Mouse (Mus musculus): Measurements from ENCODE around the gene Eif4e. TPM values are rescaled to one million over a fixed set of nuclear protein-coding genes. Genes with fewer than 3 reads are reported as not detected.

Gene Eif4e
- total RNA-seq (2012; rRNA removed) = 363 and 364 TPM in 2 replicates
- 100 to 1,000 TPM in 1 of 2 experiments, 10 to 100 TPM in 1; 83.5 to 490 TPM for polyA plus RNA-seq (2012; ENCODE audit: insufficient read depth in 1 of 2, insufficient read length in 2 of 2, low read depth in 1 of 2, low replicate concordance in 2 of 2, missing spikeins in 1 of 2)

DNA sequence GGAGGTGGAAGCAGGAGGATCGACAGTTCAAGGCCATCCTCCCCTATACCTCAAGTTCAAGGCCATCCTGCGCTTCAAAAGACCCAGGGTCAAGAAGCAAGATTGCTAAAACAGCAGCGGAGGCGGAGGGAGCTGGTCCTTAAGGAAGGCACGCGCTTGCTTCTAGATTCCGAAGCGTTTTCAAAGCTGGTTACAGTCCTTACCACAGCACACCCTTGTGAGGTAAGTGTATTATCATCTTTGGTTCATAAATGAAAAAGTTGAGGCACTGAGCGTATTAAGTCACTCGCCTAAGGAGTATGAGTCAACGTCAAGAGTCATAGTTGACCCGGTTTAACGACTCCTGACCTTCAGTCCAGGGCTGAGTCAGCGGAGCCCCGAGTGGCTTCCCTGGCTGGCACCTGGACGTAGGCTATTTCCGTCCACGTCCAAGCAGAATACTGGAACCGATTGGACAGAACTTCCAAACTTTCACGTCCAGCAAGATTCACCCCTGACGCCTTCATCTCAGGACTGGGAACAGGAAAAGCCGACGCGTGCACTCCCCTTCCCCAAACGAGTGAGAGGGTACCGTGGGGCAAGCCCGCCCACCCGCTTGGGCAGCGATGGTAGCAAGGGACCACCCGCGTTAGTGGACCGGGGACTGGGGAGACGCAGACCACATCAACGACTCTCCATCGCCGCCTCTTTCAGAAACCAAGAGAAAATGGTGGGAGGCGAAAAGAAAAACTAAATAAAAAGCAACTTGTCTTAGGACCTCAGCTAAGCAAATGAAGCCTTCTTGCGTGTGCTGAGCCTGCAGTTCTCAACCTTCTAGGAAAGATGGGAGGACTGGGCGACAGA, at the start of gene Eif4e:
Eif4e (plus strand) TSS at position 107 of the 843 bp plus-strand sequence.
- peak within 1 kb of the TSS; percentile 72 to 78 for H3K4me3 ChIP-seq (ENCODE audit: control insufficient read depth in 1 of 2, insufficient read depth in 1 of 2, low read depth in 2 of 2, low read length in 2 of 2)
- peak within 1 kb of the TSS; percentile 81 for H3K9ac ChIP-seq (ENCODE audit: control insufficient read depth, low read depth, low read length, poor library complexity, severe bottlenecking)
- H3K27me3 ChIP-seq (ENCODE audit: control insufficient read depth in 1 of 2, insufficient read depth in 2 of 2, low read length in 2 of 2) = no peaks in the 10 kb centered on the region
- H3K79me2 ChIP-seq (ENCODE audit: control insufficient read depth, insufficient read depth, low read length, poor library complexity) = peaks cover 44% of the 10 kb centered on the region
- peak within 1 kb of the TSS; percentile 89 for H3K27ac ChIP-seq (ENCODE audit: control insufficient read depth, low read depth, low read length)
- TF ChIP-seq MXI1 (IDR thresholded peaks at IDR 0.05; ENCODE audit: low read depth, low read length) (peak; percentile 15), MYB (IDR thresholded peaks at IDR 0.05; ENCODE audit: low read depth, low read length) (0 out of 2 replicates have a peak, but pooled peaks have one; percentile 24), EP300 (IDR thresholded peaks at IDR 0.05; ENCODE audit: low read depth in 1 of 2, low read length in 2 of 2) (0 out of 4 replicates have a peak, but pooled peaks of 1 of the 2 experiments have one; percentile 13), POLR2AphosphoS2 (IDR thresholded peaks at IDR 0.05; ENCODE audit: low read length) (0 out of 2 replicates have a peak, but pooled peaks have one; percentile 5), USF1 (IDR thresholded peaks at IDR 0.05; ENCODE audit: low read depth, low read length) (0 out of 2 replicates have a peak, but pooled peaks have one; percentile 1), MAX (IDR thresholded peaks at IDR 0.05; ENCODE audit: low read length) (no peak; the same call in 1 of the 2 replicates), RCOR1 (IDR thresholded peaks at IDR 0.05; ENCODE audit: low read depth, low read length) (no peak; the same call in 1 of the 2 replicates), KAT2A (conservative IDR thresholded peaks at IDR 0.05; ENCODE audit: low read depth, low read length) (no peak)
- H3K4me1 ChIP-seq (ENCODE audit: control insufficient read depth in 1 of 2, insufficient read depth in 2 of 2, low read length in 2 of 2) = peaks cover 15 to 21% of the 10 kb centered on the region in 2 experiments
- H3K36me3 ChIP-seq (ENCODE audit: control insufficient read depth in 1 of 2, insufficient read depth in 2 of 2, low read length in 2 of 2) = peaks cover 0 to 31% of the 10 kb centered on the region in 2 experiments; a peak in 3 of 4 replicates
- peak; percentile 74 for DNase-seq (ENCODE audit: low read depth, low spot score)
- H3K9me3 ChIP-seq (replicated peaks; ENCODE audit: insufficient read depth, low read length) = no peaks in the 10 kb centered on the region

DNA sequence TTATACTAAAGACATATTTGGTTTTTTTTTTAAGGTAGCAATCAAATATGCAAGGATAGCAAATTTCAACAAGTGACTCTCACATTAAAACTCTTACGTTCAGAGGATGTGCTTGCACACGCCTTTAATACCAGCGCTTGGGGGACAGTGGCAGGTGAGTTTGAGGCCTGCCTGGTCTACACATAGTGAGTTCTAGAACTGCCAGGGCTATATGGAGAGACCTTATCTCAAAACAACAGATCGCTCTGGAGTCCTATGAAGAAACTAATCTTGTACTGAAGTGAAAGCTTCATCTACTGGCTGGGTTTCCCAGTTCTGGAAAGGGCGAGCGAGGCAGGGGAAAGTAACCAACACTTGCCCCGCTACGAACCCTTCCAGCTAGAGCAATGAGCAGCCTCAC, 46.5 kb upstream of the Eif4e start:
- Histone ChIP-seq H3K4me1 (ENCODE audit: control insufficient read depth in 1 of 2, insufficient read depth in 2 of 2, low read length in 2 of 2) (no peaks in the 10 kb centered on the region), H3K27ac (ENCODE audit: control insufficient read depth, low read depth, low read length) (no peak overlapping the region), H3K36me3 (ENCODE audit: control insufficient read depth in 1 of 2, insufficient read depth in 2 of 2, low read length in 2 of 2) (peaks cover 0 to 49% of the 10 kb centered on the region in 2 experiments; a peak in 2 of 4 replicates), H3K79me2 (ENCODE audit: control insufficient read depth, insufficient read depth, low read length, poor library complexity) (peaks cover 21% of the 10 kb centered on the region), H3K9ac (ENCODE audit: control insufficient read depth, low read depth, low read length, poor library complexity, severe bottlenecking) (no peak overlapping the region), H3K27me3 (ENCODE audit: control insufficient read depth in 1 of 2, insufficient read depth in 2 of 2, low read length in 2 of 2) (no peaks in the 10 kb centered on the region), H3K9me3 (replicated peaks; ENCODE audit: insufficient read depth, low read length) (no peaks in the 10 kb centered on the region), H3K4me3 (ENCODE audit: control insufficient read depth in 1 of 2, insufficient read depth in 1 of 2, low read depth in 2 of 2, low read length in 2 of 2) (no peak overlapping the region)
- TF ChIP-seq CHD1 (IDR thresholded peaks at IDR 0.05; ENCODE audit: low read depth, low read length) (no peak), ZNF384 (IDR thresholded peaks at IDR 0.05; ENCODE audit: low read depth, low read length) (no peak)
- DNase-seq (ENCODE audit: low read depth, low spot score) = no peak

DNA sequence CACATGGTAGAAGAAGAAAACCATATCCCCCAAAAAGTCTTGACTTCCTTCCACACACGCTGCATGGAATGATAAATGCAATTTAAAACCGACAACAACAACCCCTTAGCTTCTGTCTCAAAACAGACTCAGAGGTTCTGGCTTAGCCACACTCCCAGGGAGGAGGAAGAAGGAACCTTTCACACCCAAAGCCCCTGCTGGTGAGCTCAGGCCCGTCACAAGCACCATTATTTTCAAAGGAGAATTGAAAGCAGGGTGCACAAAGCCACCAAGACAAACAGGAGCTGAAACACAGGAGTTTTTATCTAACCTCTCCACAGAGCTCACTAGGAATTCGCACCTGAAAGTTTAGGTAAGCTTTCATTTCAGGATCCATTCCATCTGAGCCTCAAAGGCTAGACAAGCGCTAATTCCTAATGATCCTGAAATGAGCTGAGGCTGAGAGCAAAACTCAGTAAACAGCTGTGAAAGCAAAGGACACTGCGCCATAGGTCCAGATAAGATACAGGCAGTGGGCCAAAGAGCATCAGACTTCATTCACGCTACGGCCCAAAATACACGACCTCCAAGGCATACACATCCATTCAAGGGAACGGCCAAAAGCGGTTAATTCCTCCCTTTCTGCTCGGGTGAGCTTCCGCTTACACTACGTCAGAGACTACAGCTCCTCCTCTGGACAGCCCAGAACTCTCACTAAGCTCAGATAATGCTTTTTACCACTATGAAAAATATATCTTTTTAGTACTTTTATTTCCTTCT, 44.3 kb upstream of the Eif4e start:
- no peak for TF ChIP-seq ELF1 (IDR thresholded peaks at IDR 0.05; ENCODE audit: low read depth, low read length)
- 0 out of 2 replicates have a peak, but pooled peaks have one; percentile 10 for TF ChIP-seq GATA1 (IDR thresholded peaks at IDR 0.05; ENCODE audit: low read depth, low read length)
- Histone ChIP-seq H3K4me1 (ENCODE audit: control insufficient read depth in 1 of 2, insufficient read depth in 2 of 2, low read length in 2 of 2) (no peaks in the 10 kb centered on the region), H3K9ac (ENCODE audit: control insufficient read depth, low read depth, low read length, poor library complexity, severe bottlenecking) (no peak overlapping the region), H3K4me3 (ENCODE audit: control insufficient read depth in 1 of 2, insufficient read depth in 1 of 2, low read depth in 2 of 2, low read length in 2 of 2) (no peak overlapping the region), H3K9me3 (replicated peaks; ENCODE audit: insufficient read depth, low read length) (no peaks in the 10 kb centered on the region), H3K79me2 (ENCODE audit: control insufficient read depth, insufficient read depth, low read length, poor library complexity) (peaks cover 37% of the 10 kb centered on the region), H3K27me3 (ENCODE audit: control insufficient read depth in 1 of 2, insufficient read depth in 2 of 2, low read length in 2 of 2) (no peaks in the 10 kb centered on the region), H3K27ac (ENCODE audit: control insufficient read depth, low read depth, low read length) (no peak overlapping the region), H3K36me3 (ENCODE audit: control insufficient read depth in 1 of 2, insufficient read depth in 2 of 2, low read length in 2 of 2) (peaks cover 0 to 45% of the 10 kb centered on the region in 2 experiments; a peak in 2 of 4 replicates)
- DNase-seq (ENCODE audit: low read depth, low spot score) = no peak
